Mouse (Mus musculus): Measurements from ENCODE around the gene Amd1.

The Amd1 gene

GRCm38 (mm10) chr10:40302140-40302985, at the start of gene Amd1:
Gene Amd1, minus strand, starts transcription at chr10:40302186.
- peak; percentile 100 for DNase-seq

GRCm38 (mm10) chr10:40351156-40351555, 49.2 kb upstream of the Amd1 start:
- DNase-seq, result no peak

- DNase-seq, result no peak
These were observed 48.4 kb upstream of the Amd1 start for GRCm38 (mm10) chr10:40350245-40350932.

- peak; percentile 72 to 78 for DNase-seq
These were observed 47.7 kb upstream of the Amd1 start for GRCm38 (mm10) chr10:40349631-40350177.

GRCm38 (mm10) chr10:40348566-40349536, 46.9 kb upstream of the Amd1 start:
- peak; percentile 98 to 99 for DNase-seq

GRCm38 (mm10) chr10:40347461-40347954, 45.5 kb upstream of the Amd1 start:
- no peak for DNase-seq

- no peak for DNase-seq
These were observed 44.9 kb upstream of the Amd1 start for GRCm38 (mm10) chr10:40346776-40347403.

- no peak for DNase-seq
These were observed 40.0 kb upstream of the Amd1 start for GRCm38 (mm10) chr10:40342036-40342435.

- no peak for DNase-seq
These were observed 37.5 kb upstream of the Amd1 start, which contains the start of gene Cdk19 for GRCm38 (mm10) chr10:40339351-40339964. Gene Cdk19, plus strand, starts transcription at chr10:40339564.

GRCm38 (mm10) chr10:40332864-40333263, 30.9 kb upstream of the Amd1 start:
- no peak for DNase-seq

GRCm38 (mm10) chr10:40330262-40330661, 28.3 kb upstream of the Amd1 start:
- no peak for DNase-seq

GRCm38 (mm10) chr10:40328004-40328551, 26.1 kb upstream of the Amd1 start:
- DNase-seq, result no peak

GRCm38 (mm10) chr10:40320306-40320705, 18.3 kb upstream of the Amd1 start:
- DNase-seq, result no peak

- DNase-seq, result no peak
These were observed 15.0 kb upstream of the Amd1 start for GRCm38 (mm10) chr10:40316841-40317585.

- no peak for DNase-seq
These were observed 10.8 kb upstream of the Amd1 start for GRCm38 (mm10) chr10:40312781-40313180.

GRCm38 (mm10) chr10:40309884-40310635, 8.1 kb upstream of the Amd1 start:
- DNase-seq, result peak; percentile 25 to 31

GRCm38 (mm10) chr10:40307826-40308583, 6.0 kb upstream of the Amd1 start:
- DNase-seq, result no peak

GRCm38 (mm10) chr10:40305989-40306388, 4.0 kb upstream of the Amd1 start:
- no peak for DNase-seq

All from lung, postnatal 4 days (tissue).